Mouse (Mus musculus): ENCODE results near the gene Mavs.

DNA sequence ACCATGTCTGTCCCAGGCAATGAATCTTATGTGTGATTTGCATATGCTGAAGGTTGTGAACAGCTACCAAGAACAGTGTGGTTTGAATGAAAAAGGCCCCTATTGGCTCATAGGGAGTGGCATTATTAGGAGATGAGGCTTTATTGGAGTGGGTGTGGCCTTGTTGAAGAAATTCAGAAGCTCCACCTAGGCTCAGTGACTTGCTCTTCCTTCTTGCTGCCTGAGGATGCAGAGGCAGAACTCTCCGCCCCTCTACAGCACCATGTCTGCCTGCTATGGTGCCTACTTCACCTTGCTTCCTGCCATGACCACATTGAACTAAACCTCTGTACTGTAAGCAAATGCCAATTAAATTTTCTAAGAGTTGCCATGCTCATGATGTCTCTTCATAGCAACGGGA lies 1.3 kb upstream of the Mavs start:
- peak; percentile 33 for TF ChIP-seq CTCF (IDR thresholded peaks at IDR 0.05; ENCODE audit: low read depth)
- TF ChIP-seq EP300 (IDR thresholded peaks at IDR 0.05; ENCODE audit: low read depth), result no peak
